Mouse (Mus musculus) right cerebral cortex, postnatal 10 days (tissue): ENCODE measurements at regions not wholly inside any gene's neighbourhood (a gene's known extent, or its start where the extent isn't known, plus 50 kb on each side); places are given as distances from the start of the nearest gene placed in this dataset.

Experiments used
- DNase-seq, 2 experiments: peaks; one replicate each; pipeline ENCODE4 v3.0.0; 2021; ENCODE audit warnings: low spot score in 2 of 2

DNA sequence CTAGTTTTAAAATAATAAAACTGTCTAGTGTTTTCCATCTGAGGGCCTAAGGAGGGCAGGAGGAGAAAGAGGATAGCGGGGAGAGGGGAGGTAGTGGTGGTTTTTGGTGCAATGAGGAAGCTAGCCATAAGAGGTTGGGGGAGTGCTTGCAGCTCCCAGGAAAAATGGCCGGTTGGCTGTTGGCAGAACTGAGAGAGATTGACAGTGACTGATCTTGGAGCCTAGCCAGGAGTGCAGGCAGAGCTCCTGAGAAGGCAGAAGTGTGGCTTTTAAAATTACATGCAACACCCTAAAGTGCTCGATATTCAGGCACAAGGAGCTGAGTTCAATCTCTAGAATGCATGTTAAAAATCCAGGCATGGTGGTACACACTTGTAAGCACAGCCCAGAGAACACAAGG lies 938.3 kb upstream of the 2610301B20Rik start:
- no peak for DNase-seq

DNA sequence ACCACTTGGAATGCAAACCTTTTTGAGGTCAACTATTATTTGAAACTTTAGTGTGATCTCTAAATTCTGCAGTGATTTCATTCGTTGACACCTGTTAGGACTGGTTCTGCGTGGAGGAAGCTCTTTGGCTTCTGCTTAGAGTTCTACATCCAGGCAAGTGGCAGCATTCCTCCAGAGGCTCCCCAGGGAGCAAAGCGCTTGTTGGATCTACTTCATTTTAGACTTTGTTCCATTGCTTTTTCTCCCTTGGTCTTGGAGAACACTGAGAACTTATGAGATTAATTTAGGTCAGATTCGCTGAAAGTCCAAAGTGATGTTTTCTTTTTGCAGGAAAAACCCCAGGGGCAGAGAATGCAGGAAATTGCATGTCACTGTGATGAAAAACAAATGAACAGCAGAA lies 922.9 kb upstream of the 2610301B20Rik start:
- no peak for DNase-seq

DNA sequence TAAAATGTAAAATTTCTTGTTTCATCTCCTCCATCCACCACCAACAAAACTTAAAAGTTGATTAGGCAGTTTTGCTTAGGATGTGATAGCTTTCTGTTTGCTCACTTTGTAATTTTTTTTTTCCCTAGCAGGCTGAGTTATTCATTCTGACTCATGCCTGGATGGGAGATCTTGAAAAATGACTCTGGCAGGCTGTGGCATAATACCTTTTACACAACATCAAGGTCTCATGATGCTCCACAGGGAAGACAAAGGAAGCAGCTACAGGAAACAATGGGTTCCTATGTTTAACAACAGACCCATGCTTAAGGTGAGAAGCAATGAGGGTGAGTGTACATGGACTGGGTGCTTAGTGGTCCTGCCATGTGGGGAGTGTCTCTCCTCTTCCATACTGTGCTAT lies 899.7 kb upstream of the 2610301B20Rik start:
- DNase-seq = no peak

DNA sequence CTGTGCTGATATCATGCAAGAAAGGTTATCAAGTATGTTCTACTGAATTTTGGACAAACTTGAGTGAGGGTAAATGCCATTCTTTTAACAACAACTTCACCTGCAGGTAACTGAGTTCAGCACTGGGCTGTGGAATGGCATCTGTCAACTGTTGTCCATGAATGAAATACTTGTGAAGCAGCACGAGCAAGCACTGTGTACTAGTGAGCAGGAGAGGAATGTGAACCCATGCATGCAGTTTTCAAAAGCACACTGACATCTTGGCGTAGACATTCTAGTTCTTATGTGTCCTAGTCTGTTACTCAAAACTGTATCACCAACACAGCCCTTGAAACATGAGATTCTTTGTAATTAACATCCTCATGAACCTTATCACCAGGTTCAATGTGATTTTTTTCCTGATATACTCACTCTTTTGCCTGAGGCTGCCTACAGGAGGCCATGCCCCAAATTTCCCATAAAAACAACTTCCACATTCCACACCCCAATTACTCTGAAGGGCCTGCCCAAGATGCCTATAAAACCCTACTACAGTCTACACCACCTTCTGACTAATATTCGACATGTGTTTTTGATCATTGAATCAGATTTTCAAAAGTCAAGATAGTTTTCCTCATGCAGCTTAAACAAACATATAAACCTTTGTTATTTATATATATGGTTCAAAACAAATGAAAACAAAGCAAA lies 892.8 kb upstream of the 2610301B20Rik start:
- DNase-seq = no peak

DNA sequence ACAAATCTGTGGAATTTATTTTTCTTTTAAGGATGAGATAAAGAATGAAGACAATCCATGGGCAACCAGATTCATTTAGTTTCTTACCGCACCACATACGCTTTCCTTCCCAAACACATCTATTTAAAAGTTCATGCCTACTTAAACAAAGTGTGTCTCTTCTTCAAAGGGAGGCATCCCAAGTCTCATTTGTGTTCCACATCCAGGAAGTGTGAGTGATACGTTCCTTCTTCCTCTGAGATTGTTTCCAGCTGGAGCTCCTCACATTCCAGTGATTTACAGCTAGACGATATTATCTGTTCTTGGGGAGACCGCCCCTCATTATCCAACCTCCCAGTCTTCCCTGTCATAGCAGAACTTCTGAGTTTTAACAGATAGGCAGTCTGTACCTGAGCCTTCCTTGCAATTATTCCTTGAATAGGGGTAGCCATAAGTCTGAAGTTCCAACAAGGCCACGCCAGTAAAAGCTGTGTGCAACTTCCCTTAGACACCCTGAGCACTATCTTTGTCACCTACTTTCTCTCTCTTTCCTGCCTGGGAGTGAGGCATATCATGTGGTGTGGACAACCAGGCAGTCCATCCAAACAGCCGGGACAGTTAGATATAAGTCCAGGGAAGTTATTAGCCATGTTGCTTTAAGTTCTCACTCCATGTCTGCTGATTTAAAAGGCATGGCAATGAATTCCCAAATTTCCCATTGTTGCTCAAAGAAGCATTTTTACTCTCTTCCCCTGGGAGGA lies 891.3 kb upstream of the 2610301B20Rik start:
- DNase-seq = no peak

DNA sequence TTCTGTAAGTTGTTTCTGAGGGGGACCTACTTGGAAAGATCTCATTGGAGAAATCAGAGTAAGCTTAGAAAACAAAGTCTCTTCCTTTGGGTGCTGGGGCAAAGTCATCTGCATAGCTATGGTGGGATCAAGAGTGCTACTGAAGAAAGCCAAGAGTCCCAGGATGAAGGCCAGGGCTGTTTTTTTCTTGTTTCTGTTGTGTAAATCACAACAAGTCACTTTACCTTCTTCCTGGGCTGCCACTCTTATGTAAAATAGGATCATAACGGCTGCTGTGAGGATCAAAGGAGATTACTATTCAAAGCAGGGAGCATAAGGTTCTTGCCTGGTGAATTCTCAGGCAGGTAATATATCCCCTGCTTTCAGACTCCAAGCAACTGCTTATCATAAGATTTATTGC lies 880.4 kb upstream of the 2610301B20Rik start:
- no peak for DNase-seq

DNA sequence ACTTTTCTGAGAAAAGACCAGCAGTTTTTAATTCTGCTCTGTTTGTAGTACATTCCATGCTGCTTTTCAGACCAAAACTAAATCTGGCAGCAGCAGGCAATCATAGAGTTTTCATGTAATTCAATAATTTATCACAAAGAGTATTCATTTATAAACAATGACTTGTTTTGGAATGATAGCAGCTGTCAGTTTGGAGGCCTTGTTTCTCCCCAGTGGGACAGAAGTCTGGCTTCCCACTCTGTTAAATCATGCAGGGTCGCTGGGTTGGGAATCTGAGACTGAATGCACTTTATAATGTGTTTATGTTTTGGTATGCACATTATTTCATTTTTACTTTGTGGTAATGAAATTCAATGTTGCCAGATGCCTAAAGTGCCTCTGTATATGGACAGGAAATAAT lies 879.8 kb upstream of the 2610301B20Rik start:
- no peak for DNase-seq

DNA sequence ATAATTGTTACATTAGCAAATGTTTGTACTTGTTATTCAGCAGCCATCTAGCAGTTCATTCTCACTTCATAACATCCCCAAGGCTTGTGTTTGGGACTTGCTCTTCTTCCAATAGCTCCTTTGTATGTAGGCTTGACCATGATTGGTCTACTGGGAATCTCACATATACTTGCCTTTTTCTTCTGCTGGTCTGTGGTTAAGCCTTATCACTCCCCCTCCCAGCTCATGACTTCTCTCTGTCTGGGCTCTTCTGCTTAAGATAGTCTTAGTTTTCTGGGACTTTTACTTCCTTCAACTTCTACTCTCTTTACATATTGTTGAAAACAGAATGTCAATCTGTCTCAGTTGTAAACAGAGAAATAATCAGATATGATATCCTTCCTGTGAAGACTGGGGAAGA lies 844.0 kb upstream of the 2610301B20Rik start:
- no peak for DNase-seq

DNA sequence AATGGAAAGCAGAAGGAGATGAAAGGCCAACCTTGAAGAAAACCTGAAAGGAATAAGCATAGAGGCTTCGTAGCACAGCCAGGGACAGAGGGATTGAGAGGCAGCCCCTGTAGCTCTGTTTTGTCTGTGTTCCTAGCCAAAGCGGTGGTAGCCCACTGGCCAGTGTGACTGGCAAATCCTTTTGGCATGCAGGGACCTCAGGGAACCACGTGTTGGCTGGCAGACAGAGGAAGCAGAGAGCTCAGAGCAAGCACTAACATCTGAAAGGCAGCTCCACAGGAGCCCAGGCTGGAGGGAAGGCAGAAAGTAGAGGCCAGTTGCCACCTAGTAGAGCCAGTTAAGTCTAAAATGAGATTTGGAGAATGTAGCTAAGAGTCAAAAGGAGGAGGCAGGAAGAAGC lies 842.5 kb upstream of the 2610301B20Rik start:
- DNase-seq = peak; percentile 24 to 26

DNA sequence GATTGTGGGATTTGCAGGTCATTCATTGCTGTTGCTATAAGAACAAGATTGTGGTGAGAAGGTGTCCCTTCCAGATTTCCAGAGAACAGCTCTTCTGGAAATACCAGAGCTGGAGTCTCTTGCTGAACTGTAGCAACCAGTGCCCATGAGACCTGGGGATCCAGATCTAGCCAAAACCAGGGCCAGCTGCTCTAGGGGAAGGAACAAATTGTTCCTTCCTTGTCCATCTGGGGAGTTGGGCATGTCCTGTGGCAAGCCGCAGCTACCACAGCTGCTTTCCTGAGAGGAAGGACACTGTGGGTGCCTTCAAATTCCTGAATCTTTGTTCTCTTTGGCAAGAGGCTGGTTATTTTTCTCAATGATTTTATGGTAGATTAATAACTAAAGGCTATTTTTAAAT lies 839.0 kb upstream of the 2610301B20Rik start:
- no peak for DNase-seq

DNA sequence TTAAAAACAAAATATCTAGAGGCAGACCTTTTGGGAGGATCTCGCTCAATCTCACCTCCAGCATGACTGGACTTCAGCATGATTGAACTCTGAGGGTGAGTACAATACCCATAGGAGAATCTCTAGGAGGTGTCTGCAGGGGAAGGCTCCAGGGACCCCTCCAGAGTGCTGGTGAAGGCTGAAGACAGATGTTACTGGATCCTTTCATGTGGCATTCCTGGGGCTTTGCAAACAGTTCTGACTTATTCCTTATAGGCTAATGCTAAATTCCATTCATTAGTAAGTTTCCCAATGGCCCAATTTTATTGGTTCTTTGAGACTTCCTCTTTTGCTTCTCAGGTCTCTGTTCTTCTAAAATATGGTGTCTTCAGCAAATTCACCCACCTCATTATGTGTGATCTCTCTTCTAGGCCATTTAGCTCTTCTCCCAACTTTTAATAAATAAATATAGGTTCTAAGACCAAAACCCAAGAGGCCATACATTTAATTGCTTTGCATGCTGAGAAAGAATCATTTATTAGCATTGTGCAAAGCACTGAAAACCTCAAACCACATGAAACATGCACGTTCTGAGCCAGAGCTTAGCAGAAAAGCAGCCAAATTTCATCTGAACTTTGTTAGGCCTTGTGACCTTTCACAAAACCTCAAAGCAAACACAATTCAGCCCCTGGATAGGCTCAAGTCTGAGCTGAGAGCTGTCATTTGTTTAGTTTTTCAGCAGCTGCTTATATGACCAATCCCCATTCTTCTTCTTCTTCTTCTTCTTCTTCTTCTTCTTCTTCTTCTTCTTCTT lies 832.8 kb upstream of the 2610301B20Rik start:
- DNase-seq = no peak

DNA sequence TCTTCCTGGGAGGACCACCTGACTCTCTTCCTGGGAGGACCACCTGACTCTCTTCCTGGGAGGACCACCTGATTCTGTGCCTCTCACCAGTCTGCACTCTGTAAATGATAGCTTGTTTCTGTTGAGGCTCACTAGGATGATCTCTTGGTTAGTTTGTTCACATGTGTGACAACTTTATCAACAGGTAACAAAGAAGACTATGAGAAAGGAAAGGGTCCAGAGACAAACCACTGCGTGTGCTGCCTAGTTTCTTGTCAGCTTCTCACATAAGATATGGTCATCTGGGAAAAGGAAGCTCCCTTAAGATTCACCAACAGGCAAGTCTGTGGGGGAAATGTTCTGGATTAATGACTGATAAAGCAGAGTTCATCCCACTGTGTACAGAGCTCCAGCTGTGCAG lies 825.5 kb upstream of the 2610301B20Rik start:
- DNase-seq = no peak

DNA sequence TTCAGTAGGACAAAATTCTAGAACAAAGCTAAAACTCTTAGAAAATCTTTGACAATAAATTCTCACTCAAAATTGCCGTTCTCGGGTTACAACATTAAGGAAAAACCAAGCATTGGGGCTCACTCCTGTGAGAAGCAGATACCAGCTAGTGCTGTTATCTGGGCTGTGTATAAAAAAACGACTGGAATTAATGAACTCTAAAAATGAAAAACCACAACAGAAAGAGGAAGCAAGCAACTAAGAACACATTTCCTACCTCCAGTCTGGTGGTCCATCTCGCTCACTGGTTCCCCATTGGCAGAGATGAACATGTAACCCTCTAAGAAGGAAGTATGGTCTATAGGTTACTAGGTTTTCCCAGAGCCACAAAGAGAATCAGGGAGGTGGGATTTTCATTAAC lies 824.9 kb upstream of the 2610301B20Rik start:
- no peak for DNase-seq

DNA sequence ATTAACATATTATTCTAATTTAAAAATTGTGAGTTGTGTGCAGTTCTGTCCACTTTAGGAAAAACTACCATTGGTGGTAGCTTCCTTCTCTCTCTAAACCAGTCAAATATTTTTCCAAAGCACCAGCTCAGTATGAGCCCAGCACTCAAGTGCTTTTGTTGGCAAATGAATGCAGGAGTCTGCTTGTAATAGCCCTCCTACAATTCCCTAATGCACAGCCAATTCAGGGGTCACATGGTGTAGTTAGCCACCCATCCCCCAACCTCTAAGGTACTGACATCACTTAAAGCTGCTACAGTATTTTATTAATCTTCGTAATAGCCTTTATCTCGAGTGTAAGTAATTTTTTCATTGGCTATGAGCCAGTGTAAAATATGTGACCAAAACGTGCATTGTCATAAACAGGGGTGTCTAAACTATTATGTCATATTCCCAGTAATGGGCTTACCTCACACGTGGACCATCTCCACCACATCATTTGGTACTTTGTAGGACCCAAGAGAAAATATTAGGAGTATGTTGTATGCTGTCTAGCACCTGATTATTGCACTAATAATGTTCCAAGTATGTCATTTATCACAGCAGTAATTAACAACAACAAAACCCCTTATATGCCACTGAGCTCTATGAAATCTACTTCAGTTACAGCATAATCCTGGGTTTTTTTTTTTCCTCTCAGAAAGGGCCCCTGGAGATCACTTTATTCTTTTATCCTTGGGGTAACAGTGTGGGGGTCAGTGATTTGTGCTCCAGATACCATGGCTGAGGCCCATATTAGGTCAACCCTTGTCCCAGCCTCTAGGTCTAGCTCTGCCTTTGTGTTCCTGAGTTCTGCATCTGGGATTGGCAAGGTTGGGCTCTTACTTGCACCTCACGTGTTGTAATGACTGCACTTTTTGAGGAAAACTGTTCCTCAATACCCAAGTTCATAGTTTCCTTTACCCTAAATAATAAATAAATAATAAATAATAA lies 822.7 kb upstream of the 2610301B20Rik start:
- no peak for DNase-seq

DNA sequence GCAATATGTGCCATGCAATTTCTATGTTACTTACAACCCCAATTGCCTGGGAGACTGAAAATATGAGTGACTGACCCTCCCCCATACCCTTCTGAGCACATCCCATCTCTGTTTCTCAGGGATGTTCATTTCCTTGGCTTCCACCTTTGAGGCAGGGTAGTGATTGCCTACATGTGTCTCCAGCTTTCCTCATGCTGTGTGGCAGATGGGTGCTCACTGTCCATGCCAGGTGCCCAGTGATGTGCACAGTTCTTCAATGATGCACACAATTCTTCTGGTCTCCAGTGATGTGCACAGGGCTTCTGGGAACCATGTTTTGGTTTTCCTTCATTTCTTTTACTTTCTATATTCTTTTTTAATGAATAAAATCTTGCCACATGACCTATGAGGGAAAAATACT lies 821.4 kb upstream of the 2610301B20Rik start:
- DNase-seq = no peak

DNA sequence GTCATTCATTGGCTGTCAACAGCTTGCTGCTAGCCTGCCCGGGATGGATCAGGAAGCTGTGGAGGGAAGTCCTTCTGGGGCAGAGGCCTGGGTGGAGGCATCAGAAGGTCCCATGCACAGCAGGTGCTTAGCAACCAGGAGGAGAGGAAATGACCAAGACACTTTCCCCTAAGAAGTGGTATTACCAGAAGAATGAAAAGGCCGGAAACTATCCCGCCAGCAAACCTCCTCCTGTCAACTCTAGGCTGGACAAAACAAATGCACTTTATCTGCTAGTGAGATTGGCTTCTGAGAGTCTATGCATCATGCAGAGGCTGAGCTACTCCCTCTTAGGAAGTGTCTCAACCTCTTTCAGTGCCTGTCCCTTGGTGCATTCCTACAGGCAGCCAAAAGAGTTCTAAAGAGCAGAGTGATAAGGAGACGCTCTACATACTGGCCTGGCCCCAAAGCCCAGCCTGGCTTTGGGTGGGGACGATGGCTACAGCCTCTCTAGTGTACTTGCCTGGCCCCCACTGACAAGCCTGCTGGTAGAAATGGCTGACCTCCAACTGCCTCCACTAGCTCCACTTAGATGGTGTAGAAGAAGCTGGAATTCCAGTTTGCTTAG lies 801.7 kb upstream of the 2610301B20Rik start:
- no peak for DNase-seq

DNA sequence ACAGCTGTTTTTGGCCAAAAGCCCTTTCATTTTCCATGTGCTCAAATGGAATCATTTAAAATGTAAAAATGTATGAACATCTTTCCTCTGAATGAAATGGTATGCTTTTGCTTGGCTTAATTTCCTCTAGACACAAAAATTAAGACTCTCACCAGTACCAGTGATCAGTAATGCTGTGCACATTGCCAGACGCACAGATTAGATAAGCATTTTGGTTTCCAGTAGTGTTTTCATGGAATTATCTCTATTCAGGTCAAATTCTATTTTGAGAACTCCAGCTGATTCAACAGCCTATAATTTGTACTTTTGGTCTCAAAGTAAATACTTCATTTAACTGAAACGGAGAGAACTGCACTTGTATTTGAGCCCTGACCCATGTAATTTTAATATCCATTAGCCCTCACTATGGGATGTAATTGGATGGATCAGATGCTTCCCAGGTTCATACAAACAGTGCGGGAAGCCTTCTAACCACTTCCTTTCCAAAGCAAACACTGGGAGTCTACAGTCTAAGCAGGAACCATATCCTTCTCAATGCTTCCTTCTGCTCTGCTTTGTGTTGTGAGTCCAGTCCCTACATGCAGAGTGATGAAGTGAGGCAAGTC lies 794.6 kb upstream of the 2610301B20Rik start:
- no peak for DNase-seq

DNA sequence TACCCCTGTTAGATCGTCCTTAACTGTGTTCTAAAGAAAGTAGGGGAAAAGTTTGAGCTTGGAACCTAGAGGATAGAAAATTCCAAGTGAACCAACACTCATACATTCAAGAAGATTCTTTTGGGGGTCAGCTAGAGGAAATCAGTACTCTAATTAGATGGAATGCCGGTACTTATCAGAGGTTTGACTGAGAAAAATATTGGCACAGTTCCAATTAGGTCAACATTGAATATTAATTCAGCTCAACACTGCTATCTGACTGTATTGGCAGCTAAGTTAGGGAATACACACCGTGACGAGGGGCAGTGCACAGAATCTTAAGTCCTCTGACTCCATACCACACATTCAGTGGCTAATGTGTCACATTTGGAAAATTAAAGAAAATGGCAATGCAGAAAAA lies 759.5 kb upstream of the 2610301B20Rik start:
- DNase-seq = no peak

DNA sequence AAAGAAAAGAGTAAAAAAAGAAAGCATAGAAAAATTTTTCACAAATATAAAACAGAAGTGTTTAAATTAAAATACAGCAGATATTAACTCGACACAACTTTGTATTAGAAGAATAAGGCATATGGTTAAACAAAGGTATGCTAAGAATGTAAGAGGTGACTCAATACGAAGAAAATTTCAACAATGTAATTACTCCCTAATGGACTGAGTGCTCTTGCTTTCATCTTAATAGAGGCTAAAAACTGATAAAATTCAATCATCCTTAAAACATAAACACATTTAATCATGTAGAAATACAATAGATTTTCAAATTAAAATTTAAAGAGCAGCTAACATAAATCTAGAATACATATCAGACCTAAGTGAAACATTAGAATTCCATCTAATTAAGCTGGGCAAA lies 756.3 kb upstream of the 2610301B20Rik start:
- no peak for DNase-seq

DNA sequence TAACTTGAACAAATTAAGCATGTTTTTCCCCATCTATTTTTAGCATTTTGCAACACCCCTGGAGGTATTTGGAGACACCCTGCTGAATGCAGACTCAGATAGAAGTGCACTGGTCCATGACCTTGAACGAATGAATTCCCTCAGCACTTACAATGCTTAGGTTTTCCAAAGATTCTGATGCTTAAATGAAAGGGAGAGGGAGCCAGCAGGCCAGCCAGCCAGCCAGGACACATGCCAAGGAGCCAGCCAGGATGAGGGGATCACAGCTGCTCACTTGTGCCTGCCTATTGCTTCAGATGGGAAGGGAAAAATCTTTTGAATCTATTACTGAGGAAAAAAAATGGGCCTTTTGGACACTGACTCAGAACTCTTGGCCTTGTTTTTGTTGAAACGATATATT lies 750.0 kb upstream of the 2610301B20Rik start:
- peak; percentile 37 to 39 for DNase-seq
